In genomic region chr13:63941170-63941569, GRCm38 (mm10) we compare ENCODE assay signal across 20 mouse cellular contexts.
DNase-seq lines count a peak whose midpoint lies in the region; ATAC-seq and TF ChIP-seq lines count a peak whose summit lies in the region.
"Had no signal": no experiment of that assay in that cellular context is flagged by ENCODE, and none has a peak within 500 bp of the region (broad histone marks: within the 10 kb centered on the region; RNA-seq: fewer than 3 reads in every experiment).

No protein-coding gene starts in this region.

- H3K4me1 ChIP-seq in heart, embryonic 13.5 days: peaks cover 29% of the 10 kb centered on the region
- H3K4me1 ChIP-seq in heart, postnatal 0 days (ENCODE audit: control insufficient read depth, insufficient read depth): peaks cover 15% of the 10 kb centered on the region
- H3K4me1 ChIP-seq in stomach, embryonic 14.5 days (ENCODE audit: control insufficient read depth, insufficient read depth, low read length): peaks cover 12% of the 10 kb centered on the region; the same call in 1 of the 2 replicates
- H3K4me1 ChIP-seq in stomach, postnatal 0 days (replicated peaks; ENCODE audit: control insufficient read depth, insufficient read depth): no peaks in the 10 kb centered on the region
- H3K4me1 ChIP-seq: forebrain, embryonic 15.5 days had no signal

- no peak for TF ChIP-seq CTCF in heart, postnatal 0 days (IDR thresholded peaks at IDR 0.05; ENCODE audit: low read depth)
- TF ChIP-seq CTCF in stomach, postnatal 0 days (IDR thresholded peaks at IDR 0.05; ENCODE audit: low read depth): no peak

- H3K4me2 ChIP-seq in heart, embryonic 13.5 days: no peak overlapping the region; the same call in 1 of the 2 replicates
- H3K4me2 ChIP-seq in heart, postnatal 0 days (ENCODE audit: low read depth, low read length): no peak overlapping the region
- H3K4me2 ChIP-seq in stomach, embryonic 14.5 days (replicated peaks; ENCODE audit: low read depth, low read length): no peak overlapping the region
- H3K4me2 ChIP-seq in stomach, postnatal 0 days (replicated peaks; ENCODE audit: low read depth): no peak overlapping the region
- H3K4me2 ChIP-seq: embryonic facial prominence, embryonic 12.5 days; forebrain, embryonic 15.5 days; hindbrain, embryonic 14.5 days had no signal

- H3K9me3 ChIP-seq in heart, embryonic 13.5 days: no peaks in the 10 kb centered on the region
- H3K9me3 ChIP-seq in heart, postnatal 0 days (replicated peaks; ENCODE audit: control insufficient read depth, low read length): no peaks in the 10 kb centered on the region
- H3K9me3 ChIP-seq in stomach, embryonic 14.5 days (ENCODE audit: control insufficient read depth, low read depth, low read length): no peaks in the 10 kb centered on the region
- no peaks in the 10 kb centered on the region for H3K9me3 ChIP-seq in stomach, postnatal 0 days (ENCODE audit: control insufficient read depth, low read length)
- H3K9me3 ChIP-seq: embryonic facial prominence, embryonic 12.5 days; forebrain, embryonic 15.5 days; hindbrain, embryonic 10.5 days had no signal

- WGBS in heart, embryonic 13.5 days: 43% methylated on average over 4 of the region's 4 CpGs
- 32% methylated on average over 4 of the region's 4 CpGs for WGBS in heart, postnatal 0 days
- 83% methylated on average over 4 of the region's 4 CpGs for WGBS in stomach, embryonic 14.5 days
- WGBS in stomach, postnatal 0 days: 94% methylated on average over 4 of the region's 4 CpGs

- no peaks in the 10 kb centered on the region for H3K27me3 ChIP-seq in heart, embryonic 13.5 days (replicated peaks)
- H3K27me3 ChIP-seq in heart, postnatal 0 days (ENCODE audit: control insufficient read depth, insufficient read depth, low read length): no peaks in the 10 kb centered on the region
- no peaks in the 10 kb centered on the region for H3K27me3 ChIP-seq in stomach, embryonic 14.5 days (ENCODE audit: control insufficient read depth, insufficient read depth, low read length)
- no peaks in the 10 kb centered on the region for H3K27me3 ChIP-seq in stomach, postnatal 0 days (ENCODE audit: control insufficient read depth, insufficient read depth, low read length)
- H3K27me3 ChIP-seq: CH12.LX; embryonic facial prominence, embryonic 12.5 days; forebrain, embryonic 15.5 days; Patski had no signal

- no peak overlapping the region for H3K9ac ChIP-seq in heart, embryonic 13.5 days
- H3K9ac ChIP-seq in heart, postnatal 0 days (replicated peaks; ENCODE audit: low read depth, low read length): no peak overlapping the region
- no peak overlapping the region for H3K9ac ChIP-seq in stomach, embryonic 14.5 days (replicated peaks; ENCODE audit: low read depth, low read length)
- H3K9ac ChIP-seq in stomach, postnatal 0 days (ENCODE audit: low read length): no peak overlapping the region
- H3K9ac ChIP-seq: embryonic facial prominence, embryonic 12.5 days; forebrain, embryonic 15.5 days; hindbrain, embryonic 14.5 days had no signal

- ATAC-seq in heart, embryonic 13.5 days (ENCODE audit: extremely low read depth, insufficient number of reproducible peaks, low FRiP score, low TSS enrichment): 0 out of 2 replicates have a peak, but pooled peaks have one; percentile 11
- peak; percentile 84 for ATAC-seq in heart, postnatal 0 days (ENCODE audit: insufficient read depth, low read depth)
- no peak for ATAC-seq in stomach, embryonic 14.5 days (ENCODE audit: insufficient number of reproducible peaks, insufficient read depth, low FRiP score, low read depth)
- no peak for ATAC-seq in stomach, postnatal 0 days (ENCODE audit: low FRiP score, low TSS enrichment)
- ATAC-seq: activated CD4-positive, CD25-positive, alpha-beta regulatory T cell, adult 4 months; forebrain, embryonic 15.5 days; Patski had no signal

- DNase-seq in heart, postnatal 4 days: no peak
- peak; percentile 60 for DNase-seq in heart, postnatal 0 days (ENCODE audit: low spot score)
- DNase-seq in heart, postnatal 25 days (ENCODE audit: low spot score): no peak
- no peak for DNase-seq in stomach, postnatal 0 days (ENCODE audit: low spot score)
- DNase-seq in gastrocnemius, adult 8-10 months (ENCODE audit: low spot score in 2 of 2): no peak
- DNase-seq: adrenal gland, postnatal 14 days; cerebellum, adult 11-12 months; cerebellum, adult 9-10 months; cerebellum, postnatal 25 days; gastrocnemius, postnatal 10 days; kidney, adult 2 months had no signal

- no peak for TF ChIP-seq EP300 in heart, postnatal 0 days (IDR thresholded peaks at IDR 0.05; ENCODE audit: low read depth)
- TF ChIP-seq EP300 in stomach, postnatal 0 days (optimal IDR thresholded peaks at IDR 0.05): no peak

- intact Hi-C loops in heart, postnatal 25 days (cut with DNase I): no loop called here

- H3K4me3 ChIP-seq in heart, embryonic 13.5 days: no peak overlapping the region
- no peak overlapping the region for H3K4me3 ChIP-seq in heart, postnatal 0 days (ENCODE audit: low read depth, low read length)
- no peak overlapping the region for H3K4me3 ChIP-seq in stomach, embryonic 14.5 days (ENCODE audit: low read depth, low read length)
- H3K4me3 ChIP-seq in stomach, postnatal 0 days (ENCODE audit: low read depth, low read length): no peak overlapping the region
- H3K4me3 ChIP-seq: embryonic facial prominence, embryonic 12.5 days; forebrain, embryonic 15.5 days; hindbrain, embryonic 10.5 days had no signal

- H3K27ac ChIP-seq in heart, embryonic 13.5 days (replicated peaks): peak overlapping the region; percentile 65; the same call in 1 of the 2 replicates
- H3K27ac ChIP-seq in heart, postnatal 0 days (ENCODE audit: low read depth): peak overlapping the region; percentile 60
- peak overlapping the region; percentile 86 for H3K27ac ChIP-seq in stomach, embryonic 14.5 days (ENCODE audit: low read length)
- H3K27ac ChIP-seq in stomach, postnatal 0 days (replicated peaks): no peak overlapping the region
- H3K27ac ChIP-seq: embryonic facial prominence, embryonic 12.5 days; forebrain, embryonic 15.5 days; hindbrain, embryonic 10.5 days; hindbrain, embryonic 14.5 days had no signal

- no peaks in the 10 kb centered on the region for H3K36me3 ChIP-seq in heart, embryonic 13.5 days
- no peaks in the 10 kb centered on the region for H3K36me3 ChIP-seq in heart, postnatal 0 days (replicated peaks; ENCODE audit: control insufficient read depth, insufficient read depth, low read length)
- no peaks in the 10 kb centered on the region for H3K36me3 ChIP-seq in stomach, embryonic 14.5 days (ENCODE audit: control insufficient read depth, insufficient read depth, low read length)
- no peaks in the 10 kb centered on the region for H3K36me3 ChIP-seq in stomach, postnatal 0 days (ENCODE audit: control insufficient read depth, insufficient read depth, low read length)
- H3K36me3 ChIP-seq: embryonic facial prominence, embryonic 12.5 days; forebrain, embryonic 15.5 days; hindbrain, embryonic 10.5 days had no signal

Comparison
In these comparisons a context has a peak if more than half of its experiments do, and no peak if none do; other contexts are left out.
1. ATAC-seq: peak in heart, embryonic 13.5 days (single experiment) and heart, postnatal 0 days (single experiment); none in stomach, embryonic 14.5 days (single experiment) and stomach, postnatal 0 days (single experiment).